Mouse (Mus musculus) neural tube, embryonic 15.5 days (tissue): ENCODE measurements around the gene Lef1. TPM values are rescaled to one million over a fixed set of nuclear protein-coding genes. Genes with fewer than 3 reads are reported as not detected.

ENCODE experiments used
- ATAC-seq: fragments of 200-750 bp; cut with Nextera tagmentation; 2 replicates; pipeline ENCODE4 v1.8.0; 2017; ENCODE audit warnings: mild to moderate bottlenecking, moderate TSS enrichment, moderate library complexity; ENCODE audit not compliant: low FRiP score
- H3K27ac ChIP-seq: fragments of 300-500 bp; sonication (generic); replicated peaks from 2 replicates; pipeline ENCODE4 v1.5.1; 2015; ENCODE audit warnings: mild to moderate bottlenecking, inconsistent platforms
- H3K27me3 ChIP-seq: fragments of 300-500 bp; sonication (generic); replicated peaks from 2 replicates; pipeline ENCODE4 v1.6.1; 2015; ENCODE audit warnings: inconsistent platforms
- H3K36me3 ChIP-seq: fragments of 300-500 bp; sonication (generic); 2 replicates; pipeline ENCODE4 v1.6.1; 2015; ENCODE audit warnings: inconsistent platforms
- H3K4me1 ChIP-seq: fragments of 300-500 bp; sonication (generic); 2 replicates; pipeline ENCODE4 v1.6.1; 2015; ENCODE audit warnings: inconsistent platforms
- H3K4me2 ChIP-seq: fragments of 300-500 bp; sonication (generic); 2 replicates; pipeline ENCODE4 v1.6.1; 2015; ENCODE audit warnings: inconsistent platforms, mild to moderate bottlenecking, moderate library complexity
- H3K4me3 ChIP-seq: fragments of 300-500 bp; sonication (generic); replicated peaks from 2 replicates; pipeline ENCODE4 v1.5.1; 2015; ENCODE audit warnings: mild to moderate bottlenecking, inconsistent platforms
- H3K9ac ChIP-seq: fragments of 300-500 bp; sonication (generic); replicated peaks from 2 replicates; pipeline ENCODE4 v1.6.1; 2015; ENCODE audit warnings: mild to moderate bottlenecking, inconsistent platforms
- H3K9me3 ChIP-seq: fragments of 300-500 bp; sonication (generic); replicated peaks from 2 replicates; pipeline ENCODE4 v1.6.1; 2016; ENCODE audit warnings: inconsistent platforms
- WGBS: fragments of 180-500 bp; shearing (Covaris S2); methylation state at CpG from one replicate; pipeline ENCODE4 v1.1.7; 2015; ENCODE audit warnings: mixed read lengths; 5-methylcytosine and 5-hydroxymethylcytosine counted together
- polyA plus RNA-seq: library from polyadenylated mRNA; unstranded; fragments of >200 nt; fragmentation: Nextera tagmentation; extraction: Ambion mirVana; gene quantifications from 2 replicates; pipeline ENCODE4 v1.2.1, GENCODE M21; 2015

Gene Lef1
- polyA plus RNA-seq, 1 experiment from 2014 or later, result 6.3 TPM

DNA sequence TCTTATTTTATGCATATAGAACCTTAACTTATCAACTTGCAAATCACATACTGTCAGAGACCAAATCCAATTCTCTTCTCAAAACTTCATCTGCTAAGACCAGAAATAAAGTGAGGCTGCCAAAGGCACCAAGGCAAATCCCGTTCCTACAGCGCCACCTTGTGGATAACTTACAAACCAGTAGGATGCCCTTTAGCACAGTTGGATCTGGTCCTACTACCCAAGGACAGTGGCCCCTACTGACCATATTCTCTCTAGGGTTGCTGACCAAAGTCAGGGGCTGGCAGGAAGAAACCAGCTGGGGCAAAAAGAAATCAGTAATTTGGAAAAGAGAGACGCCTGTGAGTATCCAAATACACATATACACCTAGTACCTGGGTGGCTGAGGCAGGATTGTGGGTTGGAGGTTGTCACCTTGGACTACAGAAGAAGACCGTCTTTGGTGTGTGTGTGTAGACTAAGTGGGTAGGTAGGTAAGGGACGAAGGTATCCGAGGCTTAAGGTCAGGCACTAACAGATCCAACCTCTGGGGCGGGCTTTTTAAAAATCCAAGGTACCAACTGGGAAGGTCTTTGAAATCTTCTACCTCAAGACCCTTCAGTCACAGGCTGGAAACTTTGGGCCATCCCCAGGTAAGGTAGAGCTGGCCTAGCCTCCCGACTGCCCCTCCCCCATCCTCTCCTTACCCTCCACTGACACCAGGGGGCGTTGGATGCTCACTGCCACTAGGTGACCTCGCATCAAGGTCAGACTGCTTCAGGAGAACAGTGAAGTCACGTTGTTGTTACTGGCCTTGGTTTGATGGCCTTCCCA, 135.7 kb downstream of the Lef1 start:
- ATAC-seq, result peak; percentile 74; the same call in 1 of the 2 replicates

DNA sequence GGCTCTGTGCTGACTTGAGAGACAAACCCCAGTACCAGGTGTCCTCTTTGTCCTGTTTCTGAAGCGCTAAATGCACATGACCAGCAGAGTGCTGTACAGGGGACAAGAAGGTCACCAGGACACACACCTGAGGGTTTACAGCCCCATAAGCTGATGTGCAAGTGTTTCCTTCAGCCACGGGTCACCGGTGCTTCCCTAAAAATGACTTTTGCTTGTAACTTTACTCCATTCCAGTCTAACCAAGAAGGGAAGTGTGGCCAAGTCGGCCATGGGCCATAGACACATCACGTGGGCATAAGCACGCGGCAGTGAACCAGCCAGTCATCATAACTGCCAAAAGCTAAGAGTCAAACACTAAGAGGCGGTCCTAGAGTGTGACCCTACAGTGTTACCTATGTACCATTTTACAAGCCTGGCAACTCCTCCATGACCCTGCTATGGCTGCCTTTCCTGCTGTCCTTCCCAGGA, 136.3 kb downstream of the Lef1 start:
- ATAC-seq, result no peak
- no peak overlapping the region for H3K27ac ChIP-seq
- no peak overlapping the region for H3K4me2 ChIP-seq
- H3K4me3 ChIP-seq, result no peak overlapping the region
- H3K36me3 ChIP-seq, result no peaks in the 10 kb centered on the region
- no peak overlapping the region for H3K9ac ChIP-seq
- WGBS, result 93% methylated on average over 8 of the region's 8 CpGs
- H3K4me1 ChIP-seq, result no peaks in the 10 kb centered on the region
- no peaks in the 10 kb centered on the region for H3K9me3 ChIP-seq
- no peaks in the 10 kb centered on the region for H3K27me3 ChIP-seq

More for the DNA sequence above, 135.7 kb downstream of the Lef1 start:
- Histone ChIP-seq H3K36me3 (no peaks in the 10 kb centered on the region), H3K27me3 (no peaks in the 10 kb centered on the region), H3K4me1 (no peaks in the 10 kb centered on the region), H3K4me2 (no peak overlapping the region), H3K27ac (no peak overlapping the region), H3K4me3 (no peak overlapping the region), H3K9ac (no peak overlapping the region), H3K9me3 (no peaks in the 10 kb centered on the region)
- WGBS, result 57% methylated on average over 11 of the region's 11 CpGs

DNA sequence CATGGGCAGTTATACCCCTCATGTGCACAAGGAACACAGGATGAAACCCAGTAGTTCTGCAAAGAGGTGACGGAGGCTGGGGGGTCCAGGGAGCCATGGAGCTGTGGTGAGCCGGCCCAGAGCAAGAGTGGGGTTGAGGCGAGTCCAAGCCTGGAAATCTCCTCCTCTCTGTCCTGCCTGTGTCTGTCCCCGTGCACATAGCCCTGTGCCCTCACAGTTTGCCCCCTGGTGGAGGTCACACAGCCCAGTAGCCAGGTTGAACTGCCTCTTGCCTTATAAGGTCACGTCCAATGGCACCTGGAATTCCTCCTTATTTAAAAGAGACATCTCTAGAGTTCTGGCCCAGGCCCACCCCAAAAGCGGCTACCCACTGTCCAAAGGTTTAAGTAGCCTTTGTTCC, 137.2 kb downstream of the Lef1 start:
- Histone ChIP-seq H3K4me1 (no peaks in the 10 kb centered on the region), H3K27ac (no peak overlapping the region), H3K4me2 (no peak overlapping the region), H3K9ac (no peak overlapping the region), H3K4me3 (no peak overlapping the region), H3K36me3 (no peaks in the 10 kb centered on the region), H3K27me3 (no peaks in the 10 kb centered on the region), H3K9me3 (no peaks in the 10 kb centered on the region)
- ATAC-seq, result no peak
- WGBS, result 91% methylated on average over 6 of the region's 6 CpGs

DNA sequence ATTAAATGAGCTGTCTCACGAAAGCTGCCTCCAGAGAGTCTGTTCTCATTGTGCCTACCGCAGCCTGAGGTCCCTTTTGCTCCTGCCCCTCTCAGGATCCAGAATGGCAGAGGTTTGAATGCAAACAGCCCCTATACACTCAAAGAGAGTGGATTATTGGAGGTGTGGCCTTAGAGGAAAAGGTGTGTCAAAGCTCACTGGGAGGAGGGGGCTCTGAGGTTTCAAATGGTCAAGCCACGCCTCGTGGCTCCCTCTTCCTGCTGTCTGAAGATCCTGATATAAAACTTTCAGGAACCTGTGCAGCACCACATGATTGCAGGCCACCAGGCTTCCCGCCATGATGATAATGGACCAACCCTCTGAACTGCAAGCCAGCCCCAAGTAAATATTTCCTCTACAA, 137.6 kb downstream of the Lef1 start:
- 88% methylated on average over 5 of the region's 5 CpGs for WGBS
- H3K4me1 ChIP-seq, result no peaks in the 10 kb centered on the region
- H3K27me3 ChIP-seq, result no peaks in the 10 kb centered on the region
- no peak overlapping the region for H3K4me2 ChIP-seq
- H3K9ac ChIP-seq, result no peak overlapping the region
- ATAC-seq, result no peak
- H3K36me3 ChIP-seq, result no peaks in the 10 kb centered on the region
- no peaks in the 10 kb centered on the region for H3K9me3 ChIP-seq
- no peak overlapping the region for H3K27ac ChIP-seq
- no peak overlapping the region for H3K4me3 ChIP-seq

DNA sequence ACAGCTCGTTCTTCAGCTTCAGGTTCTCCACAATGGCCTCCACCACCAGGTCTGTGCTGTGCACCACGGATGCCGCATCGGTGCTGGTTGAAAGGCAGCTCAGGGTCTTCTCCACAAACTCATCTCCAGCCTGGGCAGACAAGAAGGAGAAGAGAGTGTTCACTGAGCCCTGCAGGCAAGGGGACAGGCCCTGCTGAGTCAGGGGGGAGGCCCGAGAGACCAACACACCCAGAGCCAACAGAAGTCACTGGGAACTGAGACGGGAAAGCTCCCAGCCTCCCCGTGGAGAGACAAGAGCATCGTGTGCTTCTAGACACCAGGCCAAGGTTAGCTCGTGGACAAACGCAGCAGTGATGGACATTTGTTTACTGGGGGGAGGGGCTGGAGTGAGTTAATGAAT, 138.2 kb downstream of the Lef1 start:
- H3K9me3 ChIP-seq, result no peaks in the 10 kb centered on the region
- no peaks in the 10 kb centered on the region for H3K4me1 ChIP-seq
- H3K27me3 ChIP-seq, result no peaks in the 10 kb centered on the region
- H3K4me2 ChIP-seq, result no peak overlapping the region
- no peaks in the 10 kb centered on the region for H3K36me3 ChIP-seq
- no peak overlapping the region for H3K27ac ChIP-seq
- no peak for ATAC-seq
- no peak overlapping the region for H3K4me3 ChIP-seq
- WGBS, result 90% methylated on average over 10 of the region's 10 CpGs
- H3K9ac ChIP-seq, result no peak overlapping the region

DNA sequence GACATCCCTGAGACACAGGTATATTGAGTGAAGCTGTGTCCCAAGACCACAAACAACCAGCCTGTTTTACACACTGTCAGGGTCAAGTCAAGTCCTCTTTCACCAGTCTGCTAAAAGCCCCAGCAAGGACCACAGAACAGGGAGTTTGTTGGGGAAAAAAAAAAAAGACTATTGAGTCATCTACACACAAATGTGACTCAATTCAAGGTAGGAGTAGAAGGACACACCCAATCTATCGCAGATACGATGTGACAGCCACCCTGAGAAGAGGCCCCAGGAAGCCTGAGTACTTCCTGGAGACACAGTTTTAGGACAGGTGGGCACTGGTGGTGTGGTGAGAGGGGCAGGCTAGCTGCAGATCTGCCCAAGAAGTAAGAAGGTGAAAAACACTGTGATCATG, 140.0 kb downstream of the Lef1 start:
- Histone ChIP-seq H3K9ac (no peak overlapping the region), H3K4me3 (no peak overlapping the region), H3K4me1 (no peaks in the 10 kb centered on the region), H3K9me3 (no peaks in the 10 kb centered on the region), H3K4me2 (no peak overlapping the region), H3K27me3 (no peaks in the 10 kb centered on the region), H3K36me3 (no peaks in the 10 kb centered on the region), H3K27ac (no peak overlapping the region)
- no peak for ATAC-seq
- WGBS, result 95% methylated on average over 2 of the region's 2 CpGs

DNA sequence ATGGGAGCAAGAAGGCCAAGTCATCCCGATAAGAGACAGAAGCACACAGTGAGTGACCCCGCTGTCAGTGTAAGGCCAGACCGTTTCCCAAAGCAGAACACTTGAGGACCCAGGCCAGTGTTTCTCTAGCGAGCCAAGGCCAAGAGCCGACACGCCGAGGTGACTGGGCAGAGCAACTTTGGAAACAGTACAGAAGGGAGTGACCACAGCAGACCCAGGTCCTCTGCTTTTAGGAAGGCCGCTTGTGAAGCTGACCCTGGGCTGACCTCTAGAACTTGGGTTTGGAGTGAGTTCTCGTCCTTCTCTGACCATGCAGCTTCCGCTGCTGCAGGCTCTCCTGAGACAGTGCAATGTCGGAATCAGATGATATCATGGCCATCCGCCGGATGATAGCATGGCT, 140.7 kb downstream of the Lef1 start:
- Histone ChIP-seq H3K4me3 (no peak overlapping the region), H3K9me3 (no peaks in the 10 kb centered on the region), H3K36me3 (no peaks in the 10 kb centered on the region), H3K27ac (no peak overlapping the region), H3K9ac (no peak overlapping the region), H3K4me1 (no peaks in the 10 kb centered on the region), H3K27me3 (no peaks in the 10 kb centered on the region), H3K4me2 (no peak overlapping the region)
- 94% methylated on average over 13 of the region's 13 CpGs for WGBS
- ATAC-seq, result no peak

DNA sequence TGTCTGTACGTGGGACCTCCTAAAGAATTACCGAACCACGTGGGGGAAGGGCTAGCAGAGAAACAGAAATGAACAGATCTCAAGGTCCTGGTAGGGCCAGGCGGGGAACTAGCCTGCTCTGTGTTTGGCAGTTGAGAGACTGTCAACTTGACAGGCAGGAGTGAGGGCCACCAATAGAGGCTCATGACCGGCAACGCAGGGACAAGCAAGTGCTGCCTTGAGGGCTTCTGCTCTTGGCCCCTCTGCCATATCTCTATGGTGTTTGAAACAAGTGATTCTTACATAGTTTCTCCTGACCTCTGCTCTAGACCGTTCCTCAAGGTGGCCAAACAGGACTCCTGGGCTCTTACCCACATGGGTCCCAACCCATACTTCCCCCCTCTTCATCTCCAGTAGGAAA, 141.3 kb downstream of the Lef1 start:
- no peaks in the 10 kb centered on the region for H3K4me1 ChIP-seq
- H3K4me2 ChIP-seq, result no peak overlapping the region
- H3K36me3 ChIP-seq, result no peaks in the 10 kb centered on the region
- H3K27me3 ChIP-seq, result no peaks in the 10 kb centered on the region
- WGBS, result 94% methylated on average over 7 of the region's 7 CpGs
- no peak overlapping the region for H3K4me3 ChIP-seq
- H3K9ac ChIP-seq, result no peak overlapping the region
- no peak overlapping the region for H3K27ac ChIP-seq
- ATAC-seq, result no peak
- no peaks in the 10 kb centered on the region for H3K9me3 ChIP-seq

DNA sequence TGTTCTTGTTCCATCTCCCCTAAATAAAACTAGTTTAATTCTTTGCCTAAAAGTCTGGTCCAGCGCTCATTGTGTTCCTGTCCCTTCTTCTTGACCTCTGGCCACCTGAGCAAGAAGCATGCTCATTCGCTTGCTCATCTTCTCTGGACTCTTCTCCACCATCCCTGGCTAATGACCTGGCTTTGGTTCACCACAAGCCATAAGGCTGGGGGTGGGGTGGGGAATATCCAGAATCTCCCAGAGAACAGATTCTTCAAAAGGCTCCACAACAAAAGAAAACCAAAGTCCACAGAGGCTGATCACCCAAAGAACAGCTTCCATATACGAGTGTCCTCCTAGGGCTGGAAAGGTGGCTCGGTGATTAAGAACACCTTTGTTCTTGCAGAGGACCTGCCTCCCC, 144.7 kb downstream of the Lef1 start:
- ATAC-seq, result no peak
- H3K4me1 ChIP-seq, result no peaks in the 10 kb centered on the region
- no peak overlapping the region for H3K4me2 ChIP-seq
- 96% methylated on average over 4 of the region's 4 CpGs for WGBS
- H3K27ac ChIP-seq, result no peak overlapping the region
- H3K27me3 ChIP-seq, result no peaks in the 10 kb centered on the region
- H3K9ac ChIP-seq, result no peak overlapping the region
- no peaks in the 10 kb centered on the region for H3K9me3 ChIP-seq
- no peak overlapping the region for H3K4me3 ChIP-seq
- H3K36me3 ChIP-seq, result no peaks in the 10 kb centered on the region

DNA sequence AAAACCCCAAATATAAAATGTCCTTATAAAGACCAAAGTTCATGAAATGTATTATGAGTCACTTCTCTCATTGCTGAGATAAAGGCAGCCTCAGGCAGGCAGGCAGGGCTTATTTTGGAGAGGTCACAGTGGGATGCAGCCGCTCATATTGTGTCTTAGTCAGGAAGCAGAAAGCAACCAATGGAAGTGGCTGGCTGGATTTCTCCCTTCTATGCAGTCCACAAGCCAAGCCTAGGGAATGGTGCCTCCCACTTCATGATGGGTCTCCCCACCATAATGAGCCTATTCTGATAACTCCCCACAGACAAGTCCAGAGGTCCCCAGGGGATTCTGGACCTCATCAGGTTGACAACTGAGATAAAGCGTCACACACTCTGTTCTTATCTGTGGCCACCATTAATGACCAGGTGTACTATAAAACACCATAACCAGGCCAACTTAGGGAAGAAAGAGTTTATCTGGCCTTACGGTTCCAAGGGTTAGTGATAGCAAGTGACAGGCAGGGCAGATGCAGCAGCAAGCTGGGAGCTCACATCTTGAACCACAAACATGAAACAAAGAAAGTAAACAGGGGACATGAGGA, 145.2 kb downstream of the Lef1 start:
- no peak overlapping the region for H3K27ac ChIP-seq
- no peaks in the 10 kb centered on the region for H3K9me3 ChIP-seq
- H3K4me2 ChIP-seq, result no peak overlapping the region
- 98% methylated on average over 3 of the region's 3 CpGs for WGBS
- H3K4me1 ChIP-seq, result no peaks in the 10 kb centered on the region
- no peaks in the 10 kb centered on the region for H3K27me3 ChIP-seq
- ATAC-seq, result no peak
- no peak overlapping the region for H3K9ac ChIP-seq
- no peak overlapping the region for H3K4me3 ChIP-seq
- H3K36me3 ChIP-seq, result no peaks in the 10 kb centered on the region

DNA sequence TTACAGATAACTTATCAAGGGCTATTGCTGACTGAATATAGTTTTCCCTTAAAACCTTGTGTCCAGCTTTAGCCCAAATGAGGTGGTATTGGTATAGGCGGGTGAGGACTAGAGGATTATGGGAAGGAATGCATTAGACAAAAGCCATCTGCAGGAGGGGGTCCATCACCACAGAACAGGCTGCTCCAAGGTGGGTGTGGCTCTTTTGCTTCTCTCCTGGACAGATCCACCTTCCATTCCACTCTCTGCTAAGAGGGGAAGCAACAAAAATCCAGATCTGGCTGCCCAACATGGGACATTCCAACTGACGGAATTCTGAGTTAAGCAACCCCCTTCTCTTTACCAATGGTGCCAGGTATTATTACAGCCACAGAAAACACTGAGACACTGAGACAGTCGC, 148.7 kb downstream of the Lef1 start:
- no peak overlapping the region for H3K27ac ChIP-seq
- H3K4me1 ChIP-seq, result no peaks in the 10 kb centered on the region
- H3K9ac ChIP-seq, result no peak overlapping the region
- H3K27me3 ChIP-seq, result no peaks in the 10 kb centered on the region
- H3K4me2 ChIP-seq, result no peak overlapping the region
- no peak overlapping the region for H3K4me3 ChIP-seq
- ATAC-seq, result no peak
- WGBS, result 89% methylated on average over 3 of the region's 3 CpGs
- 0 out of 2 replicates have a peak, but pooled peaks cover 6% of the 10 kb centered on the region for H3K9me3 ChIP-seq
- H3K36me3 ChIP-seq, result no peaks in the 10 kb centered on the region

DNA sequence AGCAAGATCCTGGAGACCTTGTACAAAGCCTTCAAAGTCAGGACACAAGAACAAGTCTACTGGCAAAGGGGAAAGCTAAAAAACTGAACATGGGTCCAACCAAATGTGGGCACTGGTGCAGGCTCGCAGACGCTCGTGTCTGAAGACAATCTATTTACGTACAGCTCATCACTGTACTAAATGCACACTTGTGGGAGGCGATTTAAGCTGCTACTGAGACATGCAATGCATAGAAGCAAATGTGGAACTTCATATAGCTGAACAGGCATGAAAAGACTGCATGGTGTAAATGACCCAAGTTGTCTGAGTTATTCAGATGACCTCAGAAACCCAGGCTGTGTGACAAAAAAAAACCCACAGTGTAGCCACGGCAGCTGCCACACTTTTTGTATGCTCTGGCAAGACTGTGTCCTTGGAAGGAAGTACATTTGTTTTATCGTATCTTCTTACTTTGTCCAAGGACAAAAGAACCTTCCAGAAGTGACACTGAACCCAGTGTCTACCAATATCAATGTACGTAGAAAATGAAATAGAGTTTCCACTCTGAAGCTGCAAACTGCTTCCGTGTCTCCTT, 149.2 kb downstream of the Lef1 start:
- WGBS, result 90% methylated on average over 9 of the region's 9 CpGs
- Histone ChIP-seq H3K4me2 (no peak overlapping the region), H3K36me3 (no peaks in the 10 kb centered on the region), H3K4me1 (no peaks in the 10 kb centered on the region), H3K9ac (no peak overlapping the region), H3K4me3 (no peak overlapping the region), H3K27ac (no peak overlapping the region), H3K27me3 (no peaks in the 10 kb centered on the region), H3K9me3 (0 out of 2 replicates have a peak, but pooled peaks cover 6% of the 10 kb centered on the region)
- no peak for ATAC-seq
